Comparison of ENCODE assay signal across 14 mouse cellular contexts in genomic region chr10:62804106-62804505, GRCm38 (mm10). TPM values are rescaled to one million over a fixed set of nuclear protein-coding genes. Genes with fewer than 3 reads are reported as not detected.
DNase-seq lines count a peak whose midpoint lies in the region; ATAC-seq and TF ChIP-seq lines count a peak whose summit lies in the region.
"Had no signal": no experiment of that assay in that cellular context is flagged by ENCODE, and none has a peak within 500 bp of the region (broad histone marks: within the 10 kb centered on the region; RNA-seq: fewer than 3 reads in every experiment).

No protein-coding gene starts in this region.

- H3K27ac ChIP-seq in cerebellum, adult 2 months (ENCODE audit: insufficient read depth, low read length), result no peak overlapping the region
- no peak overlapping the region for H3K27ac ChIP-seq in neural tube, embryonic 15.5 days (replicated peaks)
- H3K27ac ChIP-seq: forebrain, embryonic 13.5 days; intestine, embryonic 15.5 days had no signal

- H3K9ac ChIP-seq in neural tube, embryonic 15.5 days (replicated peaks), result no peak overlapping the region
- H3K9ac ChIP-seq: forebrain, embryonic 13.5 days; intestine, embryonic 15.5 days had no signal

- peak; percentile 87 for ATAC-seq in megakaryocyte progenitor cell, adult 5-6 weeks (replicated peaks; ENCODE audit: poor library complexity)
- no peak for ATAC-seq in neural tube, embryonic 15.5 days (ENCODE audit: low FRiP score)
- ATAC-seq: forebrain, embryonic 13.5 days; intestine, embryonic 15.5 days had no signal

- 0 out of 2 replicates have a peak, but pooled peaks cover 8% of the 10 kb centered on the region for H3K36me3 ChIP-seq in neural tube, embryonic 15.5 days
- H3K36me3 ChIP-seq: intestine, embryonic 15.5 days had no signal

- no peaks in the 10 kb centered on the region for H3K4me1 ChIP-seq in cerebellum, adult 2 months (ENCODE audit: control insufficient read depth, insufficient read depth, low read length)
- no peaks in the 10 kb centered on the region for H3K4me1 ChIP-seq in lung, adult 2 months (ENCODE audit: control insufficient read depth, insufficient read depth, low read length)
- no peaks in the 10 kb centered on the region for H3K4me1 ChIP-seq in neural tube, embryonic 15.5 days
- H3K4me1 ChIP-seq: forebrain, embryonic 13.5 days; intestine, embryonic 15.5 days had no signal

- peak; percentile 45; the same call in 1 of the 2 replicates for TF ChIP-seq CTCF in cerebellum, adult 2 months (IDR thresholded peaks at IDR 0.05; ENCODE audit: borderline replicate concordance, insufficient read depth, low read depth, low read length)
- 0 out of 2 replicates have a peak, but pooled peaks have one; percentile 24 for TF ChIP-seq CTCF in lung, adult 2 months (IDR thresholded peaks at IDR 0.05; ENCODE audit: insufficient read depth, low read length)

- no peaks in the 10 kb centered on the region for H3K9me3 ChIP-seq in neural tube, embryonic 15.5 days (replicated peaks)
- H3K9me3 ChIP-seq: forebrain, embryonic 13.5 days; intestine, embryonic 15.5 days had no signal

- DNase-seq in cerebellum, adult 2 months, result no peak
- DNase-seq in cerebellum, adult 18-20 months, result no peak
- no peak for DNase-seq in lung, adult 2 months
- DNase-seq in lung, postnatal 25 days (ENCODE audit: low spot score), result no peak
- DNase-seq in MEL-GATA-1-ER (ENCODE audit: extremely low read depth, low read depth), result peak; percentile 24
- DNase-seq in cerebellum, postnatal 25 days, result no peak
- DNase-seq: adrenal gland, postnatal 25 days; B cell, adult 2 months; lung, postnatal 36 days had no signal

- H3K4me3 ChIP-seq in cerebellum, adult 2 months (replicated peaks; ENCODE audit: insufficient read depth, low read depth, low read length), result no peak overlapping the region
- H3K4me3 ChIP-seq in lung, adult 2 months (replicated peaks; ENCODE audit: extremely low read depth, low read depth, low read length), result no peak overlapping the region
- H3K4me3 ChIP-seq in neural tube, embryonic 15.5 days (replicated peaks), result no peak overlapping the region
- H3K4me3 ChIP-seq: forebrain, embryonic 13.5 days; intestine, embryonic 15.5 days had no signal

- no peak overlapping the region for H3K4me2 ChIP-seq in neural tube, embryonic 15.5 days
- H3K4me2 ChIP-seq: forebrain, embryonic 13.5 days; heart, embryonic 11.5 days; intestine, embryonic 15.5 days had no signal

- 85% methylated on average over 2 of the region's 2 CpGs for WGBS in cerebellum, adult 2 months
- 86% methylated on average over 2 of the region's 2 CpGs for WGBS in lung, adult 2 months
- WGBS in neural tube, embryonic 15.5 days, result 68% methylated on average over 2 of the region's 2 CpGs

- H3K27me3 ChIP-seq in cerebellum, adult 2 months (ENCODE audit: control insufficient read depth, insufficient read depth, low read length), result no peaks in the 10 kb centered on the region
- no peaks in the 10 kb centered on the region for H3K27me3 ChIP-seq in neural tube, embryonic 15.5 days (replicated peaks)
- H3K27me3 ChIP-seq: forebrain, embryonic 13.5 days; intestine, embryonic 15.5 days had no signal

- no peak for TF ChIP-seq POLR2A in cerebellum, adult 2 months (IDR thresholded peaks at IDR 0.05; ENCODE audit: borderline replicate concordance, insufficient read depth, low read length)
- no peak for TF ChIP-seq POLR2A in lung, adult 2 months (IDR thresholded peaks at IDR 0.05; ENCODE audit: borderline replicate concordance, extremely low read depth, low read depth, low read length)

RNA-seq across cellular contexts. Expression of gene Ccar1, which starts 12.0 kb away (rescaled TPM):
- 39.5 and 41.5 TPM in 2 replicates for polyA plus RNA-seq in cerebellum, adult 2 months (2012; rRNA removed)
- polyA plus RNA-seq in lung, adult 2 months (2012; rRNA removed), result 30.9 and 41.9 TPM in 2 replicates
- 123 and 174 TPM in 2 replicates for total RNA-seq in megakaryocyte progenitor cell, adult 5-6 weeks (2015)
- 101 and 138 TPM in 2 replicates for total RNA-seq in megakaryocyte progenitor cell, adult 5-6 weeks (2017)
- polyA plus RNA-seq in neural tube, embryonic 15.5 days (2015; fragmentation: Nextera tagmentation; extraction: Ambion mirVana), result 87.7 and 102 TPM in 2 replicates
